Mouse (Mus musculus) lung, embryonic 14.5 days (tissue): ENCODE data around the gene Xpr1. TPM values are rescaled to one million over a fixed set of nuclear protein-coding genes. Genes with fewer than 3 reads are reported as not detected.

Experiments
- ATAC-seq: fragments of 200-750 bp; cut with Nextera tagmentation; 2 replicates; pipeline ENCODE4 v1.8.0; 2017; ENCODE audit warnings: mild to moderate bottlenecking, moderate TSS enrichment, moderate library complexity; ENCODE audit not compliant: insufficient read depth
- DNase-seq: peaks from one replicate; pipeline ENCODE4 v3.0.0-alpha.2; 2015
- H3K27ac ChIP-seq: fragments of 300-500 bp; sonication (generic); 2 replicates; pipeline ENCODE4 v1.5.1; 2014; ENCODE audit warnings: low read depth, mild to moderate bottlenecking, moderate library complexity
- H3K27me3 ChIP-seq: fragments of 300-500 bp; sonication (generic); 2 replicates; pipeline ENCODE4 v1.6.1; 2014; ENCODE audit warnings: low read length, control low read depth; ENCODE audit not compliant: insufficient read depth
- H3K36me3 ChIP-seq: fragments of 300-500 bp; sonication (generic); 2 replicates; pipeline ENCODE4 v1.6.1; 2014; ENCODE audit warnings: control low read depth; ENCODE audit not compliant: insufficient read depth
- H3K4me1 ChIP-seq: fragments of 300-500 bp; sonication (generic); 2 replicates; pipeline ENCODE4 v1.6.1; 2014; ENCODE audit warnings: antibody characterized with exemption, control low read depth; ENCODE audit not compliant: insufficient read depth
- H3K4me2 ChIP-seq: fragments of 300-500 bp; sonication (generic); 2 replicates; pipeline ENCODE4 v1.6.1; 2014; ENCODE audit warnings: mild to moderate bottlenecking
- H3K4me3 ChIP-seq: fragments of 300-500 bp; sonication (generic); 2 replicates; pipeline ENCODE4 v1.5.1; 2014; ENCODE audit warnings: low read depth, low read length
- H3K9ac ChIP-seq: fragments of 300-500 bp; sonication (generic); 2 replicates; pipeline ENCODE4 v1.6.1; 2014
- H3K9me3 ChIP-seq: fragments of 300-500 bp; sonication (generic); 2 replicates; pipeline ENCODE4 v1.6.1; 2016; ENCODE audit warnings: low read depth, low read length, control low read depth
- CTCF ChIP-seq: IDR thresholded peaks from 2 replicates; pipeline ENCODE4 v1.5.1; 2016; ENCODE audit warnings: antibody characterized with exemption, low read depth
- WGBS: fragments of 180-500 bp; shearing (Covaris S2); extraction: QIAGEN DNeasy Blood & Tissue Kit; methylation state at CpG from one replicate; pipeline ENCODE4 v1.1.7; 2014; 5-methylcytosine and 5-hydroxymethylcytosine counted together
- polyA plus RNA-seq: library from polyadenylated mRNA; unstranded; fragments of >200 nt; fragmentation: Nextera tagmentation; extraction: Ambion mirVana; gene quantifications from 2 replicates; pipeline ENCODE4 v1.2.1, GENCODE M21; 2014

Xpr1 gene
- polyA plus RNA-seq, 1 experiment from 2014 or later, result 6.8 TPM

DNA sequence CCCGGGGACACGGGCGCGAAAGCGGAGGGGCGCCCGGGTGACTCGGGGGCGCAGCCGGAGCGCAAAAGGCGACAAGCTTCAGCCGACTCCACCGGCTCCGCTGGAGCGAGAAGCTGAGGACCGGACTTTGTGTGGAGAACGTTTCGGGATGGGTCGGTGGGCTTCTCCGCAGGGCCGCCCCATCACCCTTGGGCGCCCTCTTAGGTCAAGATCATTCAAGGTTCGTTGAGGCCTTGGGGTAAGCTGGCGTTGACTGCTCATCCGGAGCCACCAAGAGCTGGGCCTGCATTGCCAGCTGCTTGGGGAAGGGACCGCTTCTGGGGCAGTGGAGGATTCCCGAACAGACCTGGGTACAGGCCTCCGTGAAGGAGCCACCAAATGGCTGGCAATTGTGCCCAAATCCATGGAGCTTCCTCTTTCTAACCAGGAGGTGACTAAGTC, 172.4 kb downstream of the Xpr1 start:
- ATAC-seq, result peak; percentile 41; the same call in 1 of the 2 replicates
- 6% methylated on average over 29 of the region's 29 CpGs for WGBS
- no peak for TF ChIP-seq CTCF

GRCm38 (mm10) chr1:155243797-155244770, 173.1 kb downstream of the Xpr1 start, which contains the start of gene BC034090:
TSS of gene BC034090 (minus strand) at chr1:155244444.
- Histone ChIP-seq H3K27ac (peak within 1 kb of the TSS; percentile 80), H3K4me3 (peak within 1 kb of the TSS; percentile 57), H3K4me2 (peak within 1 kb of the TSS; percentile 84), H3K27me3 (peaks cover 19% of the 10 kb centered on the region), H3K4me1 (no peaks in the 10 kb centered on the region), H3K9me3 (no peaks in the 10 kb centered on the region), H3K36me3 (peaks cover 14% of the 10 kb centered on the region), H3K9ac (peak within 1 kb of the TSS; percentile 83)
- no peak for TF ChIP-seq CTCF
- ATAC-seq, result peak; percentile 87
- 2% methylated on average over 77 of the region's 85 CpGs for WGBS
- peak; percentile 73 for DNase-seq

More for the DNA sequence above, 172.4 kb downstream of the Xpr1 start:
- peak overlapping the region; percentile 57 for H3K4me3 ChIP-seq
- H3K36me3 ChIP-seq, result peaks cover 11% of the 10 kb centered on the region; the same call in 1 of the 2 replicates
- H3K27me3 ChIP-seq, result peaks cover 19% of the 10 kb centered on the region
- H3K27ac ChIP-seq, result peak overlapping the region; percentile 80
- DNase-seq, result peak; percentile 45
- no peaks in the 10 kb centered on the region for H3K4me1 ChIP-seq
- H3K9ac ChIP-seq, result peak overlapping the region; percentile 83
- no peaks in the 10 kb centered on the region for H3K9me3 ChIP-seq
- peak overlapping the region; percentile 84 for H3K4me2 ChIP-seq

- Histone ChIP-seq H3K27ac (no peak overlapping the region), H3K27me3 (peaks cover 19% of the 10 kb centered on the region), H3K4me2 (no peak overlapping the region), H3K36me3 (peaks cover 14% of the 10 kb centered on the region), H3K4me1 (no peaks in the 10 kb centered on the region), H3K9me3 (no peaks in the 10 kb centered on the region), H3K4me3 (no peak overlapping the region), H3K9ac (no peak overlapping the region)
- ATAC-seq (no peak), DNase-seq (no peak)
- TF ChIP-seq CTCF, result no peak
- 81% methylated on average over 1 of the region's 1 CpGs for WGBS
Measured at GRCm38 (mm10) chr1:155242488-155242745, 174.8 kb downstream of the Xpr1 start.

DNA sequence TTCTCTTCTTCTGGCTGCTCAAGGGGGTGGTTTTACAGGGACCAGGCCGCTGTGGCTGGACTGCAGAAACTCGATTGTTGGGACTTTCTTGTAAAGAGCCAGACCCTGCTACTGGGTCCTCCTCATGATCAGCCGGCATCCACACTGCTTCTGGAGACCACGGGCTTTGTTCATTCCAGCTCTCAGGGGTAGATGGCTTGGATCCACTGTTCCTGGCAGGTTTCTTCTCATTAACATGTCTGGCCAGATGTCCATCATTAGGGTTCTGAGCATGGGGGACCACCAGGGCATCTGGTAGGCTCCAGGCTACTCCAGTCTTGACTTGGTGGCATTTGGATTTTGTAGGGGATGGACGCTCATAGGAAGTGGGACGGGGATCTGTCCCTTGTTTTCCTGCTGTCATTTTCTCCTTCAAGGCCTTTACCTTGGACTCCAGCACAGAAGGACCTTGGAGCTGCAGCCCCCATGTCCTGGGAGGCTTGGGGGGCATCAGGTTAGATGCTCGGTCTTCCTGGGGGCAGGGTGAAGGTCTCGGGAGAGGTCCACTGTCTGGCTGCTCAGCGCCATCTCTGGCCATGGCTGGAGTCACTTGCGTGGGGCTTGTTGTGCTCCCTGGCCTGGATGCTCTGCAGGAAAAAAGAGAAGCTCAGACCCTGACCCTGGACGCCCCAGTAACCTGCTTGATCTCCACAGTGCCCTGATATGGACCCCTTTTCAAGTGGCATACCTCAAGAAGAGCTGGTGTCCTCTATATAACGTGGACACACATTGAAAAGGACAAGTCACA, 175.3 kb downstream of the Xpr1 start:
- Histone ChIP-seq H3K4me2 (no peak overlapping the region), H3K36me3 (peaks cover 14% of the 10 kb centered on the region), H3K9me3 (no peaks in the 10 kb centered on the region), H3K27me3 (peaks cover 19% of the 10 kb centered on the region), H3K9ac (no peak overlapping the region), H3K27ac (no peak overlapping the region), H3K4me3 (no peak overlapping the region), H3K4me1 (no peaks in the 10 kb centered on the region)
- DNase-seq, result no peak
- 78% methylated on average over 12 of the region's 12 CpGs for WGBS
- TF ChIP-seq CTCF, result no peak
- ATAC-seq, result no peak

DNA sequence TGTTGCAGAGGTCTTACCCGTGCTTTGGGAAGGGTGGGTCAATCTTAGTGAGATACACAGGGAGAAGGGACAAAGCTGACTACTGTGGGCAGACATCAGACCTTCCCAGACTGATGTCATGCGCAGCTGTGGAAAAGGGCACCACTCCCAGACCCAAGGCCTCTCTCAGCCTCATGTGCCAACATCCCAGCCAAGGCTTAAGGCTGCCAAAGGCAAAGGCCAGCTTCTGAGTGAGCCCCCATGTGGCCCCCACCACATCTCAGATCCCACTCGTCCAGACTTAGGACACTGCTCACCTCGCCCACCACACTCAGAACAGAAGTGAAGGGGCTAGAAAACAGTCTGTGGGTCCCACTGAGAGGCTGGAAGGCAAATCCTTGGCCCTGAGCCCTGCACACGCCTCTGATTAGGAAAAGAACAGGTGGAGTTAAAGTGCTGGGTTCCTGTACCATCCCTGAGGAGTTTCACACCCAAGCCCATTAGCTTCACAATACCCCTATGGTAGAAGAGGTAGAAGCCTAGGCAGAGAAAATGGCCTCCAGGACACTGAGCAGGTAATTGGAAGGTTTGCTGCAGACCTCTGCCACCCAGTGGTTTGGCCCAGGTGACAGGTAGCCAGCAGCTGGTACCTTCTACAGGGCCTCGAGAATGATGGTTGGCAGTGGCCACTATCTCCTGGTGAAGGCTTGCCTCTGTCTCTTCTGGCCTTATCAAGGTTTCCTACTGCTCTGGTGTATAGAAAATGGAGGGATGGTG, 177.1 kb downstream of the Xpr1 start:
- no peak overlapping the region for H3K4me3 ChIP-seq
- H3K27me3 ChIP-seq, result peaks cover 12% of the 10 kb centered on the region
- ATAC-seq (no peak), DNase-seq (no peak)
- no peak overlapping the region for H3K9ac ChIP-seq
- peaks cover 14% of the 10 kb centered on the region for H3K36me3 ChIP-seq
- TF ChIP-seq CTCF, result no peak
- no peak overlapping the region for H3K27ac ChIP-seq
- H3K4me1 ChIP-seq, result peaks cover 3% of the 10 kb centered on the region; the same call in 1 of the 2 replicates
- no peak overlapping the region for H3K4me2 ChIP-seq
- 76% methylated on average over 6 of the region's 6 CpGs for WGBS
- no peaks in the 10 kb centered on the region for H3K9me3 ChIP-seq

GRCm38 (mm10) chr1:155239169-155239568, 178.0 kb downstream of the Xpr1 start:
- Histone ChIP-seq H3K9me3 (no peaks in the 10 kb centered on the region), H3K4me1 (peaks cover 3% of the 10 kb centered on the region; the same call in 1 of the 2 replicates), H3K27me3 (peaks cover 3% of the 10 kb centered on the region), H3K27ac (no peak overlapping the region), H3K36me3 (peaks cover 14% of the 10 kb centered on the region), H3K4me3 (no peak overlapping the region), H3K4me2 (no peak overlapping the region), H3K9ac (no peak overlapping the region)
- ATAC-seq (no peak), DNase-seq (no peak)
- 72% methylated on average over 4 of the region's 4 CpGs for WGBS
- no peak for TF ChIP-seq CTCF
